Mouse (Mus musculus) liver, postnatal 0 days (tissue): Measurements from ENCODE around the gene Dxo. TPM values are rescaled to one million over a fixed set of nuclear protein-coding genes. Genes with fewer than 3 reads are reported as not detected.
A peak's percentile ranks its signal among the peaks of the same experiment; 100 is the strongest.
"Not testable (repeated sequence)": the region's sequence is repeated elsewhere in the genome, so short reads cannot be mapped to it uniquely, and the experiment has no call there.

Source experiments
- ATAC-seq: fragments of 200-750 bp; cut with Nextera tagmentation; 2 replicates; pipeline ENCODE4 v1.8.0; 2017; ENCODE audit warnings: mild to moderate bottlenecking, moderate library complexity
- DNase-seq: peaks from one replicate; pipeline ENCODE4 v3.0.0-alpha.2; 2016
- H3K27ac ChIP-seq: fragments of 300-500 bp; sonication (generic); 2 replicates; pipeline ENCODE4 v1.5.1; 2014; ENCODE audit warnings: antibody characterized with exemption, moderate library complexity, mild to moderate bottlenecking, low read depth
- H3K27me3 ChIP-seq: fragments of 300-500 bp; sonication (generic); 2 replicates; pipeline ENCODE4 v1.6.1; 2014; ENCODE audit warnings: low read length, control low read depth, mixed read lengths; ENCODE audit not compliant: insufficient read depth
- H3K36me3 ChIP-seq: fragments of 300-500 bp; sonication (generic); replicated peaks from 2 replicates; pipeline ENCODE4 v1.6.1; 2014; ENCODE audit warnings: mild to moderate bottlenecking, control low read depth, low read length, moderate library complexity, mixed read lengths; ENCODE audit not compliant: insufficient read depth
- H3K4me1 ChIP-seq: fragments of 300-500 bp; sonication (generic); 2 replicates; pipeline ENCODE4 v1.6.1; 2014; ENCODE audit warnings: antibody characterized with exemption, mild to moderate bottlenecking, control low read depth; ENCODE audit not compliant: insufficient read depth
- H3K4me2 ChIP-seq: fragments of 300-500 bp; sonication (generic); 2 replicates; pipeline ENCODE4 v1.6.1; 2014; ENCODE audit warnings: low read depth, mild to moderate bottlenecking, low read length, moderate library complexity, mixed read lengths
- H3K4me3 ChIP-seq: fragments of 300-500 bp; sonication (generic); 2 replicates; pipeline ENCODE4 v1.5.1; 2014; ENCODE audit warnings: low read depth, low read length
- H3K9ac ChIP-seq: fragments of 300-500 bp; sonication (generic); replicated peaks from 2 replicates; pipeline ENCODE4 v1.6.1; 2014; ENCODE audit warnings: mild to moderate bottlenecking, moderate library complexity
- H3K9me3 ChIP-seq: fragments of 300-500 bp; sonication (generic); 2 replicates; pipeline ENCODE4 v1.6.1; 2016; ENCODE audit warnings: mild to moderate bottlenecking, control low read depth, low read length, mixed read lengths
- CTCF ChIP-seq: sonication (generic); IDR thresholded peaks from 2 replicates; pipeline ENCODE4 v1.5.1; 2016; ENCODE audit warnings: antibody characterized with exemption, low read depth
- EP300 ChIP-seq: IDR thresholded peaks from 2 replicates; pipeline ENCODE4 v1.6.1; 2016; ENCODE audit warnings: antibody characterized with exemption, low read depth, mild to moderate bottlenecking
- WGBS: fragments of 180-500 bp; shearing (Covaris S2); extraction: QIAGEN DNeasy Blood & Tissue Kit; methylation state at CpG from one replicate; pipeline ENCODE4 v1.1.7; 2014; ENCODE audit not compliant: insufficient replicate concordance; 5-methylcytosine and 5-hydroxymethylcytosine counted together
- polyA plus RNA-seq: library from polyadenylated mRNA; unstranded; fragments of >200 nt; fragmentation: Nextera tagmentation; extraction: Ambion mirVana; gene quantifications from 2 replicates; pipeline ENCODE4 v1.2.1, GENCODE M21; 2015

The Dxo gene
- polyA plus RNA-seq, 1 experiment from 2014 or later: 19.2 TPM

DNA sequence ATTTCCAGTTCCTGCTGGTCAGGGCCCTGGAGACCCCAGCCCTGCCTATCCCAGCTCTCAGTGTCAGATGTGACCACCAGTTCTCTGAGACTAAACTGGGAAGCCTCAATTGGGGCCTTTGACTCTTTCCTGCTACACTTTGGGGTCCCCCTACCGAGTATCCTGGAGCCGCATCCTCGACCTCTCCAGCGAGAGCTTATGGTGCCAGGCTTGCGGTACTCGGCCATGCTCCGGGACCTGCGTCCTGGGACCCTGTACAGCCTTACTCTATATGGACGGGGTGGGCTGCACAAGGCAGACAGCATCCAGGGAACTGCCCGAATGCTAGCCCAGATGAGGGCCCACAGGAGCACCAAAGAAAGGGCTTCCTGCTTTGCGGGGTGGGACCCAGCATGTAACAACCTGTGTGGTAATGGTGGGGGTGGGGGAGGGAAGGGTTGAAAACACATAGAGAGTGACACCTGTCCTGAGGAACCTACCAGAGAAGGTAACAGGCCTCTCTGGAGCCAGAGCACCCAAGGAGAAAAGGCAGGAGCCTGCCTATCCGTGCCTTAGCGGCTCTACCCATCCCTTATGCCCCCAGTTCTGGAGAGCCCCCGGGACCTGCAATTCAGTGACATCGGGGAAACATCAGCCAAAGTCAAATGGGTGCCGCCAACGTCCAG lies 37.8 kb upstream of the Dxo start:
- TF ChIP-seq EP300: no peak
- TF ChIP-seq CTCF: no peak
- H3K36me3 ChIP-seq: no peaks in the 10 kb centered on the region
- H3K4me3 ChIP-seq: no peak overlapping the region
- DNase-seq (peak; percentile 8), ATAC-seq (no peak)
- no peaks in the 10 kb centered on the region for H3K4me1 ChIP-seq
- H3K27ac ChIP-seq: no peak overlapping the region
- H3K9ac ChIP-seq: no peak overlapping the region
- H3K9me3 ChIP-seq: no peaks in the 10 kb centered on the region
- WGBS: 83% methylated on average over 15 of the region's 17 CpGs
- no peaks in the 10 kb centered on the region for H3K27me3 ChIP-seq
- no peak overlapping the region for H3K4me2 ChIP-seq

DNA sequence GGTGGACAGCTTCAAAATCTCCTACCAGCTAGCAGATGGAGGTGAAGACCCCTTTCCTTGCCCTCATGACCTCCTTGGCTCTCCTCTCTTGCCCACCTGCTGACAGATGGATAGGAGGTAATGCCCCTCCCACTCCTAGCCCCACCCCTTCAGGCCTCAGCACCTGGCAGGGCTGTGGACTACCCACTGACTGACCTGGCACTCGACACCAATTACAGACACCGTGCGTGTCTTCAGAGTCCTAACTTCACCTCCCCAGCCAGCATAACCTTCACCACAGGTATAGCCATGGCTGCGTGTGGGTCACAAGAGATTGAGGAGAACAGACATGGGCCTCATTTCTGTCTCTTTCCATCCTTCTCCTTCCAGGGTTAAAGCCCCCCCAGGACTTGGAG lies 37.3 kb upstream of the Dxo start:
- H3K36me3 ChIP-seq: no peaks in the 10 kb centered on the region
- WGBS: 78% methylated on average over 4 of the region's 4 CpGs
- H3K4me1 ChIP-seq: no peaks in the 10 kb centered on the region
- no peak overlapping the region for H3K4me2 ChIP-seq
- H3K27ac ChIP-seq: no peak overlapping the region
- H3K27me3 ChIP-seq: no peaks in the 10 kb centered on the region
- H3K4me3 ChIP-seq: no peak overlapping the region
- H3K9me3 ChIP-seq: no peaks in the 10 kb centered on the region
- ATAC-seq: no peak
- TF ChIP-seq CTCF: no peak
- no peak for TF ChIP-seq EP300
- H3K9ac ChIP-seq: no peak overlapping the region
- peak; percentile 9 for DNase-seq

DNA sequence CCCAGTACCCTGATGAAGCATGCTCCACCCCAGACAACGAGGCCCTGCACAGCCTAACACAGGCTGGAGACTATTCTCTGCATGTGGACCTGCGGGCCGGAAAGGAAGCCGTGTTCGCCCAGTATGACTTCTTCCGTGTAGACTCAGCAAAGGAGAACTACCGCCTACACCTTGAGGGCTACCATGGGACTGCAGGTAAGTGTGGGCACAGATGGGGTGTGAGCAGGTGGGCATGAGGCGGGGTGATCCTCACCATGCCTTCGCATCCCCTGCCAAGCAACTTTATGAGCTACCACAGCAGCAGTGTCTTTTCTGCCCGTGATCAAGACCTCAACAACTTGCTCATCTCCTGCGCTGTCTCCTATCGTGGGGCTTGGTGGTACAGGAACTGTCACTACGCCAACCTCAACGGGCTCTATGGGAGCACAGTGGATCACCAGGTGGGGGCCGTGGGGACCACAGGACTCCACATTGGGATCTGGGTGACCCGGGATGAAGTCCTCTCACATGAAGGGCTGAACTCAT lies 36.0 kb upstream of the Dxo start:
- not testable (repeated sequence) for H3K27ac ChIP-seq, H3K4me3 ChIP-seq, DNase-seq, H3K9me3 ChIP-seq, H3K36me3 ChIP-seq, H3K4me1 ChIP-seq, H3K9ac ChIP-seq, H3K4me2 ChIP-seq, ATAC-seq, H3K27me3 ChIP-seq
- WGBS: 81% methylated on average over 16 of the region's 16 CpGs

DNA sequence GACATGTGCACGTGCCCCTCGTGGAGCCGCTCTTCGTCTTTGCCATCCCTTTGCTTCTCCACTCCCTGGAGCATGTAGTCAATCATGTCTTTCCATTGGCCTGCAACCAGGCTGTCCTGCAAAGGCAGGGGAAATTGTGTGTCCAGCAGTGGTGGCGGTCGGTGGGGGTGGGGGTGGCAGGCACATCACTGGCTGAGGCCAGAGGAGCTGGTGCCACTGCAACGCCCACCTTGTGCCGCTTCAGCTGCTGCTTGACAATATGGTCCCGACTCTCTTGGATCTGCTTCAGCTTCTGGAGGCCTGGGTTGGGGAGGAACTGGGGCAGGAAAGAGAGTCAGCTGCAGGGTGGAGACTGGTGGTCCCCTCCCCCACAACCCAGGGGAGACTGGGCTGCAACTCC lies 34.1 kb upstream of the Dxo start:
- H3K4me1 ChIP-seq, H3K27ac ChIP-seq, H3K4me3 ChIP-seq, DNase-seq, ATAC-seq, H3K27me3 ChIP-seq, H3K9ac ChIP-seq, H3K36me3 ChIP-seq, H3K9me3 ChIP-seq, H3K4me2 ChIP-seq: not testable (repeated sequence)
- WGBS: 88% methylated on average over 8 of the region's 9 CpGs

DNA sequence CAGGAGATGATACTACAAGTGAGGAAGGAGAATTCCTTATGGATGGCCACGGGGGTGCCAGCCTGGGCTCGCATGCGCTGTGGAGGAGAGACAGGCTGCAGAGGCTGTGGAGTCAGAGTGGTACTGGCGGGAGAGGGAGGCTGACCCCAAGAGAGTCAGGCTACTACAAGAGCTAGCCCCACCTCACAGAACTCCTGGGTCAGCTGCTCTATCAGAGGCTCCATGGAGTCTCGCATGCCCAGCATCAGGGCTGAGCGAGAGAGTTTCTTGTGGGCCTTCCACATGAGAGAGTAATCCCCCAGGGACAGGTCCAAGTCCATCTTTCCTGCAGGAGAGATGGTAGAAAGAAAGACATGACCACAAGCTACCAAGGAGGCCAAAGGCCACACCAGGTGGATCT lies 33.5 kb upstream of the Dxo start:
- WGBS: 92% methylated on average over 6 of the region's 6 CpGs
- not testable (repeated sequence) for H3K4me1 ChIP-seq, H3K27me3 ChIP-seq, H3K4me2 ChIP-seq, H3K9ac ChIP-seq, H3K36me3 ChIP-seq, H3K4me3 ChIP-seq, H3K27ac ChIP-seq, ATAC-seq, H3K9me3 ChIP-seq, DNase-seq

DNA sequence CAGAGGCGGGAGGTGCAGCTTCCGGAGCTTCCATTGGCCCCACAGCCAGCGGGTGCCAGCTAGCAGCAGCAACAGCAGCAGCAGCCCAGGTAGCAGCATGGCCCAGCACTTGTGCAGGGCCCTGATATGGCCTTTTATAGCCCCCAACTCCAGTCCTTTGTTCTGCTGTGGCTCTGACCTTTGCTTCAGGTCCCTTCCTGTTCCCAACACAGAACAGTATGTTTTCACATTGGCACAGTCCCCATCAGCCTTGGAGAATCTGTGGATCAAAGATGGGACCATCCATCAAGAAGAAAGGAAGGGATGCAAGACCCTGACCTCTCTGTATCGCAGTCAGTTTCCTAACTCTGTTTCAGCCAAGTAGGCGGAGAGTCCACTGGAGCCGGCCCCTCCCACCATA lies 32.5 kb upstream of the Dxo start, which contains the start of gene Cyp21a1:
Cyp21a1 (minus strand) TSS at position 261 of the 400 bp plus-strand sequence.
- not testable (repeated sequence) for H3K36me3 ChIP-seq, H3K9me3 ChIP-seq, H3K4me2 ChIP-seq, H3K4me3 ChIP-seq, H3K9ac ChIP-seq, H3K27ac ChIP-seq, H3K4me1 ChIP-seq, ATAC-seq, H3K27me3 ChIP-seq, DNase-seq
- 80% methylated on average over 1 of the region's 6 CpGs for WGBS

DNA sequence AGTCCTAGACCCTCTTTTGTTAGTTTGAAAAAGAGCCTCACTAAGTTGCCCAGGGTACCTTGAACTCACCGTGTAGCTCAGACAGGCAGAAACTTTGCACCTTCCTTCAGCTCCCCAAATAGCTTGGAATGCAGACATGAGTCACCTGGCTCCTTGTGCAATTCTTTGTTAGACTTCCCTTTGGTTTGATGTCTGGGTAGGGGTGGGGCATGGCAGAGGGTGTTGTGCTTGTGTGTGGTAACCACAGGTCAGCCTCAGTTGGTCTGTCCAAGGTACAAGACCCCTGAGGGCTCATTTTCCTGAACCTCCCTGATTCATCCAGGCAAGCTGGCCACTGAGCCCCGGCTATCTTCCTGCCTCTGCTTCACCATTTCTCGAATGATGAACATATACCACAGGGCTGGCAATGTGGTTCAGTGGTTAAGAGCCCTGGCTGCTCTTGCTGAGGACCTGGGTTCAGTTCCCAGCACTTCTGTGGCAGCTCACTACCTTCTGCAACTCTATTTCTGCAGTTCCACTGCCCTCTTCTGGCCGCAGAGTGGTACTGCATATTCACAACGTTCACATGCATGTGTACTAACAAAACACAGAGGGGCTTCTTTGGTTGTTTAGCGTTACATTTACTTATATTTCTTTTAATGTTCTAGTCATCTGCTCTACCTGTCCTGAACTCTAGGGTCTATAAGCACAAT lies 31.8 kb upstream of the Dxo start:
- H3K9ac ChIP-seq: no peak overlapping the region
- no peak for TF ChIP-seq EP300
- peak; percentile 63 for TF ChIP-seq CTCF
- no peak overlapping the region for H3K4me3 ChIP-seq
- no peak for DNase-seq
- H3K36me3 ChIP-seq: no peaks in the 10 kb centered on the region
- H3K4me2 ChIP-seq: no peak overlapping the region
- H3K27me3 ChIP-seq: no peaks in the 10 kb centered on the region
- no peaks in the 10 kb centered on the region for H3K9me3 ChIP-seq
- ATAC-seq: no peak
- WGBS: 67% methylated on average over 6 of the region's 6 CpGs
- no peak overlapping the region for H3K27ac ChIP-seq
- H3K4me1 ChIP-seq: peaks cover 4% of the 10 kb centered on the region; the same call in 1 of the 2 replicates
